Mouse (Mus musculus): Measurements from ENCODE around the gene Atp7a. TPM values are rescaled to one million over a fixed set of nuclear protein-coding genes. Genes with fewer than 3 reads are reported as not detected.

Atp7a gene
- total RNA-seq, 1 experiment = 20.2 TPM

DNA sequence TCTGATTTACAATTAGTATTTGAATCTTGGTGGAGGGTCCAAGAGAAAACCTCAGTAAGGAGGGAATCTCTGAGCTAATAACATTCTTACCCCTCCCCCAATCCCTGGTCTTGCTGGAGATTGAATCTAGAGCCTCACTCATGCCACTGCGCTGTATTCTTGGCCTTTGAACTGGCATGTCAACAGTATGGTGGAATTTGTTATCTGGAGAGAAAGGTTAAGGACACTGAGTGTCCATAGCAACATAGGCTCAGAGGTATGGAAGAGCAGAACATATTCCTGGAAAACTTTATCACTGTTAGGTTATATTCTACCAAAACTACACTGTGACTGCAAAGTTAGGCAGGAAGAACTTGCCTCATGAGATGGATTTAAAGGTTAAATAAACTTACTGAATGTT, 87.6 kb downstream of the Atp7a start:
- no peaks in the 10 kb centered on the region for H3K4me1 ChIP-seq (ENCODE audit: control insufficient read depth in 2 of 2, insufficient read depth in 2 of 2, low read length in 2 of 2, poor library complexity in 1 of 2)

GRCm38 (mm10) chrX:106122823-106123222, 95.7 kb downstream of the Atp7a start:
- no peaks in the 10 kb centered on the region for H3K9me3 ChIP-seq (ENCODE audit: control insufficient read depth, insufficient read depth, low read depth, low read length)
- no peak overlapping the region for H3K27ac ChIP-seq (ENCODE audit: insufficient read depth, low read depth, low read length, poor library complexity, severe bottlenecking)
- H3K9ac ChIP-seq (ENCODE audit: insufficient read depth, low read depth, low read length, poor library complexity, severe bottlenecking) = no peak overlapping the region
- TF ChIP-seq CHD2 (IDR thresholded peaks at IDR 0.05; ENCODE audit: low read depth, low read length) (no peak), ZC3H11A (IDR thresholded peaks at IDR 0.05; ENCODE audit: borderline replicate concordance, low read depth, low read length) (no peak), HCFC1 (IDR thresholded peaks at IDR 0.05; ENCODE audit: borderline replicate concordance, insufficient read depth, low read length) (no peak), MAFK (IDR thresholded peaks at IDR 0.05; ENCODE audit: insufficient read depth, low read depth, low read length) (no peak), ZNF384 (IDR thresholded peaks at IDR 0.05; ENCODE audit: low read depth, low read length) (no peak)
- no peak overlapping the region for H3K4me3 ChIP-seq (ENCODE audit: insufficient read depth in 1 of 2, low read depth in 1 of 2, low read length in 2 of 2, poor library complexity in 1 of 2, severe bottlenecking in 1 of 2)
- in situ Hi-C loops (cut with MboI; ENCODE audit: low sequenced_read_pairs in 2 of 2, unreplicated experiment in 2 of 2) = no loop called here
- no peaks in the 10 kb centered on the region for H3K36me3 ChIP-seq (ENCODE audit: control insufficient read depth, insufficient read depth, low read length, poor library complexity, severe bottlenecking)
- no peaks in the 10 kb centered on the region for H3K4me1 ChIP-seq (ENCODE audit: control insufficient read depth in 2 of 2, insufficient read depth in 2 of 2, low read length in 2 of 2, poor library complexity in 1 of 2)
- DNase-seq (ENCODE audit: low read depth, low spot score) = no peak

More for the DNA sequence above, 87.6 kb downstream of the Atp7a start:
- H3K9me3 ChIP-seq (ENCODE audit: control insufficient read depth, insufficient read depth, low read depth, low read length) = no peaks in the 10 kb centered on the region
- H3K36me3 ChIP-seq (ENCODE audit: control insufficient read depth, insufficient read depth, low read length, poor library complexity, severe bottlenecking) = peaks cover 2% of the 10 kb centered on the region; the same call in 1 of the 2 replicates
- H3K9ac ChIP-seq (ENCODE audit: insufficient read depth, low read depth, low read length, poor library complexity, severe bottlenecking) = no peak overlapping the region
- TF ChIP-seq HCFC1 (IDR thresholded peaks at IDR 0.05; ENCODE audit: borderline replicate concordance, insufficient read depth, low read length) = no peak
- TF ChIP-seq MAFK (IDR thresholded peaks at IDR 0.05; ENCODE audit: insufficient read depth, low read depth, low read length) = no peak
- TF ChIP-seq CHD2 (IDR thresholded peaks at IDR 0.05; ENCODE audit: low read depth, low read length) = no peak
- no peak for TF ChIP-seq ZC3H11A (IDR thresholded peaks at IDR 0.05; ENCODE audit: borderline replicate concordance, low read depth, low read length)
- TF ChIP-seq ZNF384 (IDR thresholded peaks at IDR 0.05; ENCODE audit: low read depth, low read length) = no peak
- no peak for DNase-seq (ENCODE audit: low read depth, low spot score)
- in situ Hi-C loops (cut with MboI; ENCODE audit: low sequenced_read_pairs in 2 of 2, unreplicated experiment in 2 of 2) = no loop called here
- H3K4me3 ChIP-seq (ENCODE audit: insufficient read depth in 1 of 2, low read depth in 1 of 2, low read length in 2 of 2, poor library complexity in 1 of 2, severe bottlenecking in 1 of 2) = no peak overlapping the region
- H3K27ac ChIP-seq (ENCODE audit: insufficient read depth, low read depth, low read length, poor library complexity, severe bottlenecking) = no peak overlapping the region

GRCm38 (mm10) chrX:106128283-106128682, 101.2 kb downstream of the Atp7a start:
- Histone ChIP-seq H3K27ac (ENCODE audit: insufficient read depth, low read depth, low read length, poor library complexity, severe bottlenecking) (no peak overlapping the region), H3K4me3 (ENCODE audit: insufficient read depth in 1 of 2, low read depth in 1 of 2, low read length in 2 of 2, poor library complexity in 1 of 2, severe bottlenecking in 1 of 2) (no peak overlapping the region), H3K36me3 (ENCODE audit: control insufficient read depth, insufficient read depth, low read length, poor library complexity, severe bottlenecking) (no peaks in the 10 kb centered on the region), H3K4me1 (ENCODE audit: control insufficient read depth in 2 of 2, insufficient read depth in 2 of 2, low read length in 2 of 2, poor library complexity in 1 of 2) (no peaks in the 10 kb centered on the region), H3K9me3 (ENCODE audit: control insufficient read depth, insufficient read depth, low read depth, low read length) (no peaks in the 10 kb centered on the region), H3K9ac (ENCODE audit: insufficient read depth, low read depth, low read length, poor library complexity, severe bottlenecking) (no peak overlapping the region)
- TF ChIP-seq CHD2 (IDR thresholded peaks at IDR 0.05; ENCODE audit: low read depth, low read length) (no peak), MAFK (IDR thresholded peaks at IDR 0.05; ENCODE audit: insufficient read depth, low read depth, low read length) (no peak), ZNF384 (IDR thresholded peaks at IDR 0.05; ENCODE audit: low read depth, low read length) (no peak), ZC3H11A (IDR thresholded peaks at IDR 0.05; ENCODE audit: borderline replicate concordance, low read depth, low read length) (no peak), HCFC1 (IDR thresholded peaks at IDR 0.05; ENCODE audit: borderline replicate concordance, insufficient read depth, low read length) (no peak)
- in situ Hi-C loops (cut with MboI; ENCODE audit: low sequenced_read_pairs in 2 of 2, unreplicated experiment in 2 of 2) = no loop called here
- DNase-seq (ENCODE audit: low read depth, low spot score) = no peak

GRCm38 (mm10) chrX:106129877-106130276, 102.8 kb downstream of the Atp7a start:
- in situ Hi-C loops (cut with MboI; ENCODE audit: low sequenced_read_pairs in 2 of 2, unreplicated experiment in 2 of 2) = no loop called here
- H3K9ac ChIP-seq (ENCODE audit: insufficient read depth, low read depth, low read length, poor library complexity, severe bottlenecking) = no peak overlapping the region
- DNase-seq (ENCODE audit: low read depth, low spot score) = no peak
- H3K4me1 ChIP-seq (ENCODE audit: control insufficient read depth in 2 of 2, insufficient read depth in 2 of 2, low read length in 2 of 2, poor library complexity in 1 of 2) = no peaks in the 10 kb centered on the region
- TF ChIP-seq ZNF384 (IDR thresholded peaks at IDR 0.05; ENCODE audit: low read depth, low read length) (no peak), HCFC1 (IDR thresholded peaks at IDR 0.05; ENCODE audit: borderline replicate concordance, insufficient read depth, low read length) (no peak), ZC3H11A (IDR thresholded peaks at IDR 0.05; ENCODE audit: borderline replicate concordance, low read depth, low read length) (no peak), CHD2 (IDR thresholded peaks at IDR 0.05; ENCODE audit: low read depth, low read length) (no peak), MAFK (IDR thresholded peaks at IDR 0.05; ENCODE audit: insufficient read depth, low read depth, low read length) (no peak)
- no peak overlapping the region for H3K27ac ChIP-seq (ENCODE audit: insufficient read depth, low read depth, low read length, poor library complexity, severe bottlenecking)
- H3K4me3 ChIP-seq (ENCODE audit: insufficient read depth in 1 of 2, low read depth in 1 of 2, low read length in 2 of 2, poor library complexity in 1 of 2, severe bottlenecking in 1 of 2) = no peak overlapping the region
- H3K36me3 ChIP-seq (ENCODE audit: control insufficient read depth, insufficient read depth, low read length, poor library complexity, severe bottlenecking) = no peaks in the 10 kb centered on the region
- H3K9me3 ChIP-seq (ENCODE audit: control insufficient read depth, insufficient read depth, low read depth, low read length) = no peaks in the 10 kb centered on the region

GRCm38 (mm10) chrX:106134916-106135315, 107.8 kb downstream of the Atp7a start:
- Histone ChIP-seq H3K27ac (ENCODE audit: insufficient read depth, low read depth, low read length, poor library complexity, severe bottlenecking) (no peak overlapping the region), H3K9ac (ENCODE audit: insufficient read depth, low read depth, low read length, poor library complexity, severe bottlenecking) (no peak overlapping the region), H3K36me3 (ENCODE audit: control insufficient read depth, insufficient read depth, low read length, poor library complexity, severe bottlenecking) (no peaks in the 10 kb centered on the region), H3K4me1 (ENCODE audit: control insufficient read depth in 2 of 2, insufficient read depth in 2 of 2, low read length in 2 of 2, poor library complexity in 1 of 2) (no peaks in the 10 kb centered on the region), H3K9me3 (ENCODE audit: control insufficient read depth, insufficient read depth, low read depth, low read length) (no peaks in the 10 kb centered on the region), H3K4me3 (ENCODE audit: insufficient read depth in 1 of 2, low read depth in 1 of 2, low read length in 2 of 2, poor library complexity in 1 of 2, severe bottlenecking in 1 of 2) (no peak overlapping the region)
- DNase-seq (ENCODE audit: low read depth, low spot score) = no peak
- TF ChIP-seq ZNF384 (IDR thresholded peaks at IDR 0.05; ENCODE audit: low read depth, low read length) (no peak), ZC3H11A (IDR thresholded peaks at IDR 0.05; ENCODE audit: borderline replicate concordance, low read depth, low read length) (no peak), CHD2 (IDR thresholded peaks at IDR 0.05; ENCODE audit: low read depth, low read length) (no peak), MAFK (IDR thresholded peaks at IDR 0.05; ENCODE audit: insufficient read depth, low read depth, low read length) (no peak), HCFC1 (IDR thresholded peaks at IDR 0.05; ENCODE audit: borderline replicate concordance, insufficient read depth, low read length) (no peak)
- in situ Hi-C loops (cut with MboI; ENCODE audit: low sequenced_read_pairs in 2 of 2, unreplicated experiment in 2 of 2) = no loop called here
